Mouse (Mus musculus) heart, adult 9 months (tissue): ENCODE data around the gene 4930486L24Rik.
"Not testable (repeated sequence)": the region's sequence is repeated elsewhere in the genome, so short reads cannot be mapped to it uniquely, and the experiment has no call there.

Experiments used
- DNase-seq, 2 experiments: peaks; one replicate each; pipeline ENCODE4 v3.0.0; 2022; ENCODE audit warnings: low spot score in 2 of 2

Gene 4930486L24Rik

DNA sequence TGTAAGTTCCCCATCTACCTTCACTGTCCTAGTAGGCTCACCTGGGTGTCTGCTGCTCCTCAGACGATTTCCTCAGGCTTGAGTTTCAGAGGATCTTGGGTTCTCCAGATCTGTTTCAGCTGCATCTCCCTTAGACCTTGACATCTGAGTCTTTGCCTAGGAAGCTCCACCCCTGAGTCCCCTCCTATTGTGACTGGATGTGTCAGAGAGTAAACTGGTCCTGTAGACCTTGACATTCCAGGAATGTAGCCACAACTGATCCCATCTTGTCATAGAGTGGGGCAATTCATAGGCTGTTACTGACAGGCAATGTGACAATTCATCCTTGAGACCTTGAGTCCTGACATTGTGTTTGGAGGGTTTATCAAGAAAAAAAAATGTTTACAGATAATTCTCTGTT, at the start of gene 4930486L24Rik:
TSS of gene 4930486L24Rik (minus strand) at position 195 of the 400 bp plus-strand sequence.
- no peak for DNase-seq

DNA sequence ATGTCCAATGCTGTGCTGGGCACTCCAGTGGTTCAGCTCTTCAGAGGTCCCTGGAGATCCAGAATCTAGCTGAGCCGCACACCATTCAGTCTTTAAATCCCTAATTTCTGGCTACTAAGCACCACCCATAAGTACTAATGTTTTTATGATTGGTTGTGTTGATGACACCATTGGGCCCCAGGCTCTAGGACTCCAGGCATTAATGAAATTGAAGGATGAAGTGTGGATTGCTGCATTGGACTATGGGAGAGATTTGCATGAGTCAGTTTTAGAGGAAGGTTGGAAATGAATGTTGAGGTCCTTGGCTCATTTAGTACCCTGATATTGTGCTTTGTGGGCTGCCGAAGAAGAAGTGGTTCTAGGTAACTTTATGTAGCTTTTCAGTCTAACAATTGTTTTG, 40.5 kb upstream of the 4930486L24Rik start, which contains the start of gene Tpbpb:
TSS of gene Tpbpb (minus strand) at position 101 of the 400 bp plus-strand sequence.
- DNase-seq = not testable (repeated sequence)

DNA sequence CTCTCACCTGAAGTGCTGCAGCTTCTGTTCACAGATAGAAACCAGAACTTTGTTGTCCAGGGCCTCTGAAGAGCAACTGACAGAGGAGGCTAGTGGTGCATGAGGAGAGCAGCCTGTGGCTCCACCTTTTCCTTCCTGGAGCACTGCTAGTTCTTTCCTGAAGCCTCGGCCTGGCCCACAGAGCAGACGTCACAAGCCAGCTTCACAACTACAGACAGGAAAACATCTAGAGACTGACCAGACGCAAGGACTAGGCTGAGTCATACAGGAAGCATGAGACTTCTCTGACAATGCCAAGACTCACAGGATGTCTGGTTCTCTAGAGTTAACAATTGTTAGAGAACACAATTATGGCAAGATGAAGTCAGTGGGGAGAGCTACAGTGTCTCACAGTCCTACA, 33.1 kb upstream of the 4930486L24Rik start, which contains the start of gene Ctla2b:
TSS of gene Ctla2b (minus strand) at position 120 of the 400 bp plus-strand sequence.
- peak; percentile 86 to 95 for DNase-seq

GRCm38 (mm10) chr13:60896794-60897193, 32.5 kb upstream of the 4930486L24Rik start, which contains the start of gene Gm49392:
Gm49392 (minus strand) TSS chr13:60896894.
- not testable (repeated sequence) for DNase-seq

GRCm38 (mm10) chr13:60895406-60896160, 31.3 kb upstream of the 4930486L24Rik start:
- no peak for DNase-seq

GRCm38 (mm10) chr13:60892301-60892700, 28.0 kb upstream of the 4930486L24Rik start:
- DNase-seq = no peak

DNA sequence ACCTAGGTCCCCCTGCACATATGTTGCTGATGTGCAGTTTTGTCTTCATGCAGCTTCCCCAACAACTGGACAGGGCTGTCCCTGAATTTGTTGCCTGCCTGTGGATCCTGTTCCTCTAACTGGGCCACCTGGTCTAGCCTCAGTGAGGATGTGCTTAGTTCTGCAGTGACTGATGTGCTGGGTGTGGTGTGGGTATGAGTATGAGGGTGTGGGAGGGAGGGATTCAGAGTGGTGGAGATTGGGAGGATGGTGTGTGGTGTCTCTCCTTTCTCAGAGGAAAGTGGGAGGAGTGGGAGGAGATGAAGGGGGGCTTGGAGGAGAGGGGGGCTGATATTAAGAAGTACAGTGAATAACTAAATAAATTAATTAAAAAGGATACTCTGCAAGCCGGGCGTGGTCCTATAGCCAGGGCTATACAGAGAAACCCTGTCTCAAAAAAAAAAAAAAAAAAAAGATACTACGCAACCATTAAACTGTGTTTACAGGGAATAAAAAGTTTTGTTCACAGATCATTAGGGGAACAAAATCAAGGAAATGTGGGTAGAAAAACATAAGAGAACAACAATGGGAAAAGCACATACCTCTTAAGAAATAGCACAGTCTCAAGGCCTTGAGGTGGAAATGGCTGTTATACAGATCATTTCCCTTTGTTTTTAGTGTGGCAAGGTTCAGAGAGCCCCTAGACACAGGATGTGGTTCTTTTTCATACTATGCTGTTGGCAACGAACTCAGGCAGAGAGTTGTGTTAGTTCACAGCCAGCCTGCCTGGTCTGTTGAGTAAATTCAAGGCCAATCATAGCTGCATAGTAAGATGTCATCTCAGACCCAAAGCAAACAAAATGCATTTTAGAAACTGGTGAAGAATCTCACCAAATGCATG, 15.8 kb downstream of the 4930486L24Rik start:
- DNase-seq = peak; percentile 31 to 73

- no peak for DNase-seq
Observed at GRCm38 (mm10) chr13:60843153-60843552, 21.1 kb downstream of the 4930486L24Rik start.

DNA sequence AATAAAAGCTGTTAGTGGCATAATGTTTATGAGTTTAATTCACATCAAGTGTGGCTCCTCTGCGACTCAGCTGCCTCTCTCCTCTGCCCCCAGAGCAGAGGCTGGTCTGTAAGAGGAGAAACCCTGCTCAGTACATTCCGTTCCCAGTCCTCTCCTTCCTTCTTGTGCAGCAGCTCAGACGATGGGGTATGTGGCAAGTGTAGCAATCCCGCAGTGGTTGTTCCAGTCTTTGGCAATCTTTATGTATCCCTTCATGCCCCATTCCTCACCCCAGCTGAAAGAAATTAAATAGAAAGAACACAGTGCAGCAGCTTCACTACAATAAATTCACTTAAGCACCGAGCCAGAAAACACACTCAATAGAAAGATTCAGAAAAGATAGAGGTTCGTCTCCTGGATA, 21.6 kb downstream of the 4930486L24Rik start:
- no peak for DNase-seq

- DNase-seq = no peak
Observed at GRCm38 (mm10) chr13:60839353-60839902, 24.8 kb downstream of the 4930486L24Rik start.

- DNase-seq = peak; percentile 27 to 37
Observed at GRCm38 (mm10) chr13:60826052-60826451, 38.2 kb downstream of the 4930486L24Rik start.

DNA sequence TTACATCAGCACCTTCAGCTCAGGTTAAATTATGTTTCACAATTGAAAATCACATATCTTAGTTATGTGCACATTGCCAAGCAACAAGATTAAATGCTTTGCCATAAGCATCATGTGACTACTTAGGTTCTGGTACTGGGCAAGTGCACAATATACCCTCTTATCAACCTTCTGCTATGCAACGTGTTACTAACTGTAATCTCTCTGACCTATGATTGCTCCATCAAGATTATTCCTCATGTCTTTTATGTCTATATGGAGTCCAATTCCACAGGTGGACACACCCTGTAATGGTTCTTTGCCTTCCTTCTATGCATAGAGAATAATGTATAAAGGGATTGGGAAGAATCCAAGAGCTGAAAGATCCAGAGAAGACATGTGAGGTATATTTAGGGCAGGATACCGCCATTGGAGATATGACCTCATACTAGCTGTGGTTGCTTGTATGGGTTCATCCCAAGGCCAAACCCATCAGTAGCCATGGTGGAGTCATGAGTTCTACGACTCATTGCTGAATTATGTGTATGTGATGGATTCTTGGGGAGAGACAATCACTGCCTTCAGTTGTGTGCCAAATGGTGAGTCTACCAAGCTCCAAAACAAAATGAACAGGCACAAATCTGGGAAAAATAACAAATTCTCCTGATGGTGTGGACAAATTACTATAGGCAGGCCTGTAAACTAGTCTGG, 43.6 kb downstream of the 4930486L24Rik start:
- DNase-seq = no peak

DNA sequence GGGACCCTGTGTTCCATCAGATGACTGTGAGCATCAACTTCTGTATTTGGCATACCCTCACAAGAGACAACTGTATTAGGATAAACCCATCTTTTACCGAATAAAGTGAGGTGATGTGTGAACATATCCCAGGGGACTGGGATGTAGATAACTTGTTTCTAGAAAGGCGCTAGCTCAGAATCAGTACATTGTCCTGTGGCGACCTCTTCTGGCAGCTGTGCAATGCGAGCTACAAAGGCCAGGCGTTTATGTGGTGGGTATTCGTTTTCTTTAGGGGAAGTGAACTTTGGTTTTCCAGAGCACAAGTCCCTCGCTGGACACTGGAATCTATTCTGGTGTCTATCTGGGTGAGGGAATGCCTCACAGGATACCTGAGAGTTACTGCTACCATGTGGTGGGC, 44.8 kb downstream of the 4930486L24Rik start:
- DNase-seq = no peak

DNA sequence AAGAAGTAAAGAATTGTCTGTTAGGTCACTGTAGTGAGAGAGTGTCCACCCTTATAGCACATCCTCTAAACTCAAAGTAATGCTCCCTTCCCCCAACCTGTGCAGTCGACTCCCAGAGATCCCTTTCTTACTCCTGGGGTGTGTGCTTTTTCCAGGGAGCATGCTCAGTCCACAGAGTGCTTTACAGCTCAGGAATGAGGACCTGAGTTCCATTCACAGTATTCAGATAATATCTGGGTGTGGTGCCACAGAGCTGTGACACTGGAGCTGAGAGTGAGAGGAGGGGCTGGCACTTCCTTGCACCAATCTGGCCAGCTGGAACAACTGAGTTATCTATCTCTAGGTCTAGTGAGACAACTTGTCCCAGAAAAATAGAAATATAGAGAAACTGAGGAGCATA, 50.6 kb downstream of the 4930486L24Rik start:
- DNase-seq = peak in 1 of 2 experiments; percentile 5

DNA sequence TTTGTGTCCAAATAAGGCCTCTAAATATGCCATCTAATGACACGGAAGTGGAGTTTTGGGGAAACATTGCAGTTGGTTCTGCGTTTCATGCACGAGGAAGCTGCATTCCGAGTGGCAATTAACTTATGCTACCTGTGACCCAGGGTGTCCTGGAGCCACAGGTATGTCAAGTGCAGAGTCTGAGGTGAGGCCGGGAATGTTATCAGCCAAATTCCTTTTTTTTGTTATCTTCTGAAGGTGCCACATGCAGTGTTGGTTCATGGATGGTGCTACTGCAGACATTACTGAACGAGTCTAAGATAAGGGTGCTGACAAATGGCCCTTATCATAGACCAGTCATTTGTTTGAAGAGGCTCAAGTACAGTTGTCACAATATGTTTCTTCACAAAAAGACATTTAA, 51.5 kb downstream of the 4930486L24Rik start:
- no peak for DNase-seq

GRCm38 (mm10) chr13:60809690-60810089, 54.6 kb downstream of the 4930486L24Rik start:
- DNase-seq = no peak

DNA sequence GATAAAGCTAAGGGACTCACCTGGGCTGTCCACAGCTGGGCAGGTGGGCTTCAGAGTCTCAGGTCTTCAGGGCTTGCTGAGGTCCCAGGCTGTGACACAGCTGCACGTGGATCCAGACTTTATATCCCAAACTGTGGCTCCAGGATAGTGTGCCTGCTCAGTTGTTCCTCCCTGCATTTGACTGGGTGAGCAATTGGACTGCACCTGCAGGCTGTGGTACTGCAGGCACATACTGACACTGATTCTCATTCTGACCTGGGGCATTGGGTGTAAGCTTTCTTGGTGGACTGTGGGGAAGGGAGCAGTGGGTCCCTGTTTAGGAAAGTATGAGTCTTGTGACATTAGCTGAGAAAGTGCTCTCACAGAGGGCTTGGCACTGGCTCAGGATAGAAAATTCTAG, 61.5 kb downstream of the 4930486L24Rik start, which contains the start of gene Ctsll3:
TSS of gene Ctsll3 (minus strand) at position 101 of the 400 bp plus-strand sequence.
- DNase-seq = no peak
